Mouse (Mus musculus): Measurements from ENCODE around the gene Pabpc5.
A peak's percentile ranks its signal among the peaks of the same experiment; 100 is the strongest.

Pabpc5 gene

GRCm38 (mm10) chrX:119927081-119927571 is at the start of gene Pabpc5:
Pabpc5 (plus strand) TSS chrX:119927196.
- DNase-seq (ENCODE audit: low spot score) = peak; percentile 35

- no peak for DNase-seq (ENCODE audit: low spot score)
Observed at GRCm38 (mm10) chrX:119886957-119887593, 39.9 kb upstream of the Pabpc5 start.

DNA sequence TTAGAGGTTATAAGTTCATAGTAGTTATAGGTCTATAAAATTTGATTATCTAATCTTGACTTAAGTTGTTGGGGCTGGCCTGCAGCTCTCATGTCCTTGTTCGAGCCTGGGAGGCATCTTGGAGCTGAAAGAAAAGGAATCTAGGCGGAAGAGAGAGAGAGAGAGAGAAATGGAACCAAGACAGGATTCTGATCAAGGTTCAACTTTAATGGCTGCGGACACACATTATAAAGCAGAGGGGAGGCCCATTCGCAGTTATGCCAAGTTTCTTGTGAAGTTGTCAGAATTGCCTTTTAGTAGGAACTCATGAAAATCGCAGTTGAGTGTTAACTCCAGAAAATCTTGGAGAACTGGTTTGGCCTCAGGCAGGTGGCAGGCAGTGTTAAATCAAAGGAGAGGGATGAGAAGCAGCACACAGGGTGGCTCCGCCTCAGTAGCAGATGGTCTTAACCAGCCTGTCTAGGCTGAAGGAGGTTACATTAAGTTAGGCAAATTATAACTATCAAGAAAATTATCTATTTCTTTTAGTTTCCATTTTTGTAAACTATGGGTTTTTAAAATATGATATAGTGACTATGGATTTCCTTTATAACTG is 38.6 kb upstream of the Pabpc5 start:
- no peak for DNase-seq (ENCODE audit: low spot score)

- no peak for DNase-seq (ENCODE audit: low spot score)
Observed at GRCm38 (mm10) chrX:119927852-119928251, 856 bp downstream of the Pabpc5 start.

Measured in ovary, postnatal 10 days (tissue).